Mouse (Mus musculus): ENCODE data around the gene Dnajb11.

- TF ChIP-seq CTCF (IDR thresholded peaks at IDR 0.05; ENCODE audit: low read depth) (no peak), EP300 (IDR thresholded peaks at IDR 0.05; ENCODE audit: low read depth) (peak; percentile 71)
These were observed 872 bp upstream of the Dnajb11 start for GRCm38 (mm10) chr16:22856773-22857172.
